Mouse (Mus musculus) midbrain, embryonic 12.5 days (tissue): ENCODE measurements at regions not wholly inside any gene's neighbourhood (a gene's known extent, or its start where the extent isn't known, plus 50 kb on each side); places are given as distances from the start of the nearest gene placed in this dataset.
A peak's percentile ranks its signal among the peaks of the same experiment; 100 is the strongest.

Experiments used
- ATAC-seq: fragments of 200-750 bp; cut with Nextera tagmentation; 2 replicates; pipeline ENCODE4 v1.8.0; 2017; ENCODE audit warnings: low read depth, moderate TSS enrichment, moderate library complexity; ENCODE audit not compliant: low FRiP score
- H3K27ac ChIP-seq: fragments of 300-500 bp; sonication (generic); replicated peaks from 2 replicates; pipeline ENCODE4 v1.5.1; 2016; ENCODE audit warnings: mild to moderate bottlenecking
- H3K27me3 ChIP-seq: fragments of 300-500 bp; sonication (generic); 2 replicates; pipeline ENCODE4 v1.6.1; 2016; ENCODE audit warnings: mild to moderate bottlenecking
- H3K36me3 ChIP-seq: fragments of 300-500 bp; sonication (generic); 2 replicates; pipeline ENCODE4 v1.6.1; 2016
- H3K4me1 ChIP-seq: fragments of 300-500 bp; sonication (generic); 2 replicates; pipeline ENCODE4 v1.6.1; 2016
- H3K4me2 ChIP-seq: fragments of 300-500 bp; sonication (generic); replicated peaks from 2 replicates; pipeline ENCODE4 v1.6.1; 2016; ENCODE audit warnings: mild to moderate bottlenecking, moderate library complexity
- H3K4me3 ChIP-seq: fragments of 300-500 bp; sonication (generic); 2 replicates; pipeline ENCODE4 v1.5.1; 2016; ENCODE audit warnings: mild to moderate bottlenecking
- H3K9ac ChIP-seq: fragments of 300-500 bp; sonication (generic); replicated peaks from 2 replicates; pipeline ENCODE4 v1.6.1; 2016; ENCODE audit warnings: mild to moderate bottlenecking, moderate library complexity
- H3K9me3 ChIP-seq: fragments of 300-500 bp; sonication (generic); 2 replicates; pipeline ENCODE4 v1.6.1; 2016; ENCODE audit warnings: mild to moderate bottlenecking
- WGBS: fragments of 180-500 bp; shearing (Covaris S2); methylation state at CpG from one replicate; pipeline ENCODE4 v1.1.7; 2016; 5-methylcytosine and 5-hydroxymethylcytosine counted together

DNA sequence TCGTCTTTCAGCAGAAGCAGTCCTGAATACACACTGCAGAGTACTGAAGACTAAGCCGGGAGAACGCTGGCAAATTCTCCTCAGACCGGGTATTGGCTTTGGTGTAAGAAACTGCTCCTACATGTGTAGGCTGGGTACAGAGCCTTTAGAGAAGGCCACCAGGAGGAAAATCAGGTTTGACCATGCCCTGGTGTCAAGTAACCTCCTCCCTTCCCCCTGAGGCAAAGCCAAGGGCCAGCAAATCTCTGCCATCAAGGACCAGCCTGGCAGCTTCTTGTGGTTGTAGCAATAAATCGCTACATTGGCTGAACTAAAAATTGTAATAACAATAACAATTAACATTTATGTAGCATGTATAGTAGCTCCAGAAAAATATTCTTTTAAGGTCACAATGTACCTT lies 237.8 kb downstream of the Snx10 start:
- no peak for ATAC-seq
- WGBS, result 86% methylated on average over 5 of the region's 5 CpGs

DNA sequence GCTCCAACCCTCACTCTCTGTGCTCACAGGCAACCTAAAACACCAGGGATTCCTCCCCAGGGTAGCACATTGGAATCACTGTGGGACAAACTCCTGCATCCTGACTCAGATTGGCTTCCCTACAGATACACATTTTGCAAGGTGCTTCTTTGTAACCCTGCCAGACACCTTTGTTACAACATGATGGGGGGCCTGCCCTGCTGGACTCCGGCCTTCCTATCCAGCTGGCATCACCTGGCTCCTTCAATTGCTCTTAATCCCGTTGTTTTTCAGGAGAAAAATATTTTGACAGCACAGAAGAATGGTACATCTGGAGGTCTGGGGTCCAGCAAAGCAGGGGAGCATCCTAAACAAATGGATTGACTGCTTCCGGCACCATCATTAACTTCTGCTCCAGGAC lies 242.8 kb downstream of the Snx10 start:
- Histone ChIP-seq H3K9ac (no peak overlapping the region), H3K4me2 (no peak overlapping the region), H3K36me3 (no peaks in the 10 kb centered on the region), H3K27ac (peak overlapping the region; percentile 46), H3K27me3 (peaks cover 13% of the 10 kb centered on the region), H3K4me1 (peaks cover 18% of the 10 kb centered on the region), H3K4me3 (no peak overlapping the region), H3K9me3 (no peaks in the 10 kb centered on the region)
- ATAC-seq, result no peak
- WGBS, result 28% methylated on average over 3 of the region's 3 CpGs

More for the DNA sequence above, 237.8 kb downstream of the Snx10 start:
- H3K36me3 ChIP-seq, result no peaks in the 10 kb centered on the region
- no peak overlapping the region for H3K4me2 ChIP-seq
- H3K27ac ChIP-seq, result no peak overlapping the region
- peaks cover 3% of the 10 kb centered on the region for H3K4me1 ChIP-seq
- no peak overlapping the region for H3K9ac ChIP-seq
- no peaks in the 10 kb centered on the region for H3K9me3 ChIP-seq
- peaks cover 3% of the 10 kb centered on the region; the same call in 1 of the 2 replicates for H3K27me3 ChIP-seq
- H3K4me3 ChIP-seq, result no peak overlapping the region

DNA sequence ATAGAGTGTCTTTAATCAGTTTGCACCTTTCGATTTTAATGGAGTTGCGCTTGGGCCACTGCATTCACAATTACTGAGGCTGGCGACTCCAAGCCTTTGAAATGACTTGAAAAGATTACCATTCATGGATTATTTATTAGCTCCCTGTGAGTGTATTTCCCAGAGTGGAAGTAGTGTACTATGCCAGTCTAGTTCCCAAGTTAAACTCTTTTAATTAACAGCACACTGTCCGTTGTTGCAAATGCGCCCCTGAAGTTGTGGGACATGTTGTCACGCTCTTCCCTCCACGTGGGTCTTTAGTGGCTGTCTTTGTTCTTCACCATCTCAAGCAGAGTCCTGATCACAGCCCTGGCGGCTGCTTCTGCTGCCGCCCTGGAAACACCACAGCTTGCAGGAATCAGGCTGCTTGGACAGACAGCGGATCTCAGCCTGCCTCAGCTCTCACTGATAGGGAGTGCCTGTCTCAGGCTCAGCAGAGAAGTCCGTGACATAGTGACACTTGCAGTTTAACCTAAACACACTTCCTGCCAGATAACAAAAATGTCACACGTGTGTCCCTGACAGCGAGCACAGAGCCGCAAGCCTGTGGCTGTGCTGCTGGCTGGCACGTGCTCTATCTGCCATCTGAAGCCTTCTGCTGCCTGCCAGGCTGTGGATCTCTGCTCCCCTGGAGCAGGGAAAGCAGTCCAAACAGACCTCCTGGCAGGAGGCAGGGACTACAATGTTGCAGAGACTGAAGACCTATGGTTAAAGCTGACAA lies 244.1 kb downstream of the Snx10 start:
- H3K4me3 ChIP-seq, result peak overlapping the region; percentile 26
- no peaks in the 10 kb centered on the region for H3K36me3 ChIP-seq
- H3K4me1 ChIP-seq, result peaks cover 18% of the 10 kb centered on the region
- H3K4me2 ChIP-seq, result peak overlapping the region; percentile 53
- H3K27me3 ChIP-seq, result peaks cover 13% of the 10 kb centered on the region
- peak overlapping the region; percentile 43; the same call in 1 of the 2 replicates for H3K9ac ChIP-seq
- peak overlapping the region; percentile 87 for H3K27ac ChIP-seq
- H3K9me3 ChIP-seq, result no peaks in the 10 kb centered on the region
- 1% methylated on average over 15 of the region's 15 CpGs for WGBS
- ATAC-seq, result peak; percentile 80

DNA sequence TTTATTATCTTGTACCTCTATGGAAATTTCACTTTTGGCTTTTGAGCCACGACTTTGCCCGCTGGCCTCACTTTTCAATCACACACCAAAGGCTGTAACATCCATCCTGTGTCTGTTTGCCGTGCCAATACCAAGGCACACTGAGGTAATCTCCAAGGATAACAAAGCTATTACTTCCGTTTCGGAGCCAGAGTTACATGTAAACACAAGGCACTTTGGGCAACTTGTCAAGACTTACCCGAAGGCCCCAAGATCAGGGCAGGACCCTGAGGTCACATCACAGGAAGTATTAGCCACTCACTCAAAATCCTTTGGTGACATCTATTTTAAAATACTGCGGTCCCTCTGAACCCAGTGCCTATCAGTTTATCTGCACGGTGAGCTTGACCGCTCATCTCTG lies 241.3 kb downstream of the Skap2 start:
- Histone ChIP-seq H3K4me3 (no peak overlapping the region), H3K4me2 (no peak overlapping the region), H3K4me1 (peaks cover 18% of the 10 kb centered on the region), H3K9me3 (no peaks in the 10 kb centered on the region), H3K36me3 (no peaks in the 10 kb centered on the region), H3K27me3 (peaks cover 13% of the 10 kb centered on the region), H3K27ac (no peak overlapping the region), H3K9ac (no peak overlapping the region)
- ATAC-seq, result no peak
- 91% methylated on average over 9 of the region's 9 CpGs for WGBS

DNA sequence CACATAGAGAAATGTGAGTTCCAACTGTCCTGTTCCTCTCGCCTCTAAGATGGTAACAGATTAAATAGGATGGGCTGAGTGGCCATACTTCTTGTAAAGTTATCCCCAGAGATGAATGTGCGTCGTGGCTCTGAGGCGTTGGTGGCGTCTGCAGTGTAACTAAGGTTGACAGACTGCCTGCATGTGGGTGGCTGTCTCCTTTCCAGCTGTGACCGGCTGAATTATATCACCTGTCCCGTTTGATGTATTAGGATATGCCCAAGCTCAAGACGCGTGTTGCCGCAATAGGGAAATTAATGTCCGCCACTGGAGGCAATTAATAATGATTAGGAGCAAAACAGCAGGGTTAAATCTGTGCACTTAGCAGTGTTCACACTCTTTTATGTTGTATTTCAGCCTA lies 240.9 kb downstream of the Skap2 start:
- ATAC-seq, result no peak
- Histone ChIP-seq H3K4me1 (peaks cover 16% of the 10 kb centered on the region), H3K36me3 (no peaks in the 10 kb centered on the region), H3K9me3 (no peaks in the 10 kb centered on the region), H3K4me3 (no peak overlapping the region), H3K9ac (no peak overlapping the region), H3K4me2 (no peak overlapping the region), H3K27me3 (peaks cover 11% of the 10 kb centered on the region), H3K27ac (no peak overlapping the region)
- 89% methylated on average over 11 of the region's 11 CpGs for WGBS

DNA sequence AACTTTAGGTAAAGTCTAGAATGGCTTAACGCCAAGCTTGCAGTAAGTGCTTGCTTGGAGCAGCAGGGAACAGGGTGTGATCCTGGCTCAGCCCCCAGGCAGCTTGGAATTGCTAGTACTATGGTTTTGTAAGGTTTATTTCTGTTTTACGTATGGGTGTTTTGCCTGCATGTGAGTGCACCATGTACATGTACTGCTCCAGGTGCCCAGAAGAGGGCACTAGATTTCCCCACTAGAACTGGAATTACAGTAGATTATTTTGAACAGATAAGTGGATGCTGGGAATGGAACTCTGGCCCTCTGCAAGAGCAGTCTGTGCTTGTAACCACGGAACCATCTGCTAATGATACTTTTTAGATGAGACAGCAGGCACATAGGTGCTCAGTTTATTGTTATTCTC lies 237.6 kb downstream of the Skap2 start:
- no peak overlapping the region for H3K27ac ChIP-seq
- no peaks in the 10 kb centered on the region for H3K36me3 ChIP-seq
- 80% methylated on average over 3 of the region's 3 CpGs for WGBS
- no peak overlapping the region for H3K9ac ChIP-seq
- no peaks in the 10 kb centered on the region for H3K9me3 ChIP-seq
- no peaks in the 10 kb centered on the region for H3K27me3 ChIP-seq
- H3K4me2 ChIP-seq, result no peak overlapping the region
- H3K4me1 ChIP-seq, result no peaks in the 10 kb centered on the region
- no peak overlapping the region for H3K4me3 ChIP-seq
- ATAC-seq, result no peak

DNA sequence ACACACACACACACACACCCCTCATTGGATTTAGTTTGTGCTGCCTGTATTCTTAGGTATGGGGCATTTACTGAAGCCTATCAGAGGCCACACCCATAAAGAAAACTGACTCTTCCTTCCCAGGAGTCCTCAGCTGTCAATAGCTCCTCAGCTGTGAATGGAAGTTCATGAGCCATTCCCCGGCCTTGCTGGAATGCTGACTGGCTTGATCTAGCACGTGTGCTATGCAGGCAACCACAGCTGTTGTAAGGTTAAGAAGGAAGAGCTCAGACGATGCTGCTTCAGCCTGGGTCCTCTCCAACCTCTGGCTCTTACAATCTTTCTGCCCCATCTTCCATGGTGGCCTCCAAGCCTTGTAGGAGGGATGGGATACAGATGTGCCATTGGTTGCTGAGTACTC lies 226.7 kb downstream of the Skap2 start:
- H3K27me3 ChIP-seq, result no peaks in the 10 kb centered on the region
- H3K9ac ChIP-seq, result no peak overlapping the region
- ATAC-seq, result no peak
- no peaks in the 10 kb centered on the region for H3K4me1 ChIP-seq
- no peaks in the 10 kb centered on the region for H3K36me3 ChIP-seq
- 66% methylated on average over 3 of the region's 3 CpGs for WGBS
- no peaks in the 10 kb centered on the region for H3K9me3 ChIP-seq
- no peak overlapping the region for H3K4me3 ChIP-seq
- H3K27ac ChIP-seq, result no peak overlapping the region
- H3K4me2 ChIP-seq, result no peak overlapping the region

DNA sequence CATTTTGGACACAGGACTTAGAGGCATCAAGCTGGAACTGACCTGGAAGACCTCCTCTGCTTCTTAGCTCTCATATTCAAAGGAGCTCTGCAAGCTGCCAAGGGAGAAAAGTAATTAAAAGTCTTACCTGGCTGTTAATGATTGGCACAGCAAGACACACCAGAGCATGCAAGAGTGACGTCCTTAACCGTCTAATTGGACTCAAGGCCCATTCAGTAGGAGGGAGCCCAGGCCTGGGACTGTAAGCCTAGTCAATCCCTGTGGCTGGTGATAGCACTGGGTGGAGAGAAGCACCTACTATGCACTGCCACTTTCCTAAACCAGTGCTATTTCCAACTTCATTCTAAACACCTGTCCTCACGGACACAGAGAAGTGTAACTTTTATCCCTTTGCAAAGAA lies 225.5 kb downstream of the Skap2 start:
- Histone ChIP-seq H3K4me1 (no peaks in the 10 kb centered on the region), H3K27me3 (no peaks in the 10 kb centered on the region), H3K9ac (no peak overlapping the region), H3K9me3 (no peaks in the 10 kb centered on the region), H3K4me3 (no peak overlapping the region), H3K36me3 (no peaks in the 10 kb centered on the region), H3K4me2 (no peak overlapping the region), H3K27ac (no peak overlapping the region)
- ATAC-seq, result no peak
- WGBS, result 72% methylated on average over 3 of the region's 3 CpGs

DNA sequence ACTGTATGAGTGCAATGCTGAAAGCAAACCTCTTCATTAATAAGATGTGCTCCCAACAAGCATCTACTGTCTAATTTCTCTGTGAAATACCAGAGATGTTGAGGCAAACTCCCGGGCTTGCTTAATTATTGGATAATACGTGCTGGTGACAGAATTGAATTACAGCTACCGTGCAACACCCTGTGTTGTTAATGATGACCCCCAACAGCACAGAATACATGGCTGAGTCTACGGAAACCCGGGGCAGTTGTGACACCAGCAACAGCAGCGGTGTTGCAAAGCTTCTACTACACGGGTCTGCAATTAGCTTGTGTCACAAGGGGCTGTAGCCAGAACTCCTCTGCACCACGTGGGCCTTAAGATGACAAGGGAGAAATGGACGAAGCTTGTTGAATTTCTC lies 224.2 kb downstream of the Skap2 start:
- Histone ChIP-seq H3K9me3 (no peaks in the 10 kb centered on the region), H3K4me3 (no peak overlapping the region), H3K4me1 (no peaks in the 10 kb centered on the region), H3K27ac (no peak overlapping the region), H3K36me3 (no peaks in the 10 kb centered on the region), H3K27me3 (no peaks in the 10 kb centered on the region), H3K9ac (no peak overlapping the region), H3K4me2 (no peak overlapping the region)
- ATAC-seq, result no peak
- 86% methylated on average over 9 of the region's 9 CpGs for WGBS

DNA sequence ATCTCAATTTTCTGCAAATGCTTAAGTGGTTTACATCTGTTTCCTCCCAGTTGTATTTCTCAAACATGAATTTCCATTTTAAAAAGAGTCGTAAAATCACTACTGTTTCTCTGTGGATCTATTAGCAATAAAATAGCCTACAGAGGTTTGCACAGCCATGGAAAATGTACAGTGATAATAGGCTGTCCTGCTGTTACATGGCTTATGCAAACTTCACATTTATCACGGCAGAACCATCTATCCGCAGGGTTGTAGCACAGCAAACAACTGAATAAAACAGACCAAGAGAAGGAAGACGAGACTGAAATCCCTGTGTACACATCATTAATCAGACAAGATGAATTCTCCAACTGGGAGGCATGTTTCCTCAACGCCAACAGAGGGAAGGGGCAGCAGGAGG lies 222.1 kb downstream of the Skap2 start:
- H3K9ac ChIP-seq, result no peak overlapping the region
- 69% methylated on average over 5 of the region's 5 CpGs for WGBS
- no peaks in the 10 kb centered on the region for H3K9me3 ChIP-seq
- H3K27ac ChIP-seq, result no peak overlapping the region; the same call in 1 of the 2 replicates
- no peaks in the 10 kb centered on the region for H3K36me3 ChIP-seq
- ATAC-seq, result no peak
- no peak overlapping the region for H3K4me2 ChIP-seq
- H3K4me1 ChIP-seq, result no peaks in the 10 kb centered on the region
- no peaks in the 10 kb centered on the region for H3K27me3 ChIP-seq
- no peak overlapping the region for H3K4me3 ChIP-seq

DNA sequence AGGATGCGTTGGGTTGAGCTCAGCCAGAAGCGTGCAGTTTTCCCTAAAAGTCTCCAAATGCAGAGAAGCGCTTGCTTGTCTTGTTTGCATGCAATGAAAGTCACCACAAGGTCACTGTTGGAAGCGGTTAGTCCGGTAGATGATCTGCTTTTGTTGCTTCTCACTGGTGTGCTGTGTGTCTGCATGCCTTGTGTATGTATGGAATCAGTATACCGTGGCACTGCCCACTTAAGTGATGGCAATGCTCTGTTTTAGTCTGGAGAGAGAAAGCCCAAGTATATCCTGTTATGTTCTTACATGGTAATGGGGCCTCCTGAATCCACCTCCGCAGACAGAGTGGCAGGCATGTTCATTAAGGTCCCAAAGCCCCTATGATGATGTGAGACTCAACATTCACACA lies 221.7 kb downstream of the Skap2 start:
- no peak for ATAC-seq
- Histone ChIP-seq H3K4me1 (no peaks in the 10 kb centered on the region), H3K4me2 (no peak overlapping the region), H3K27me3 (no peaks in the 10 kb centered on the region), H3K27ac (peak overlapping the region; percentile 21; the same call in 1 of the 2 replicates), H3K4me3 (no peak overlapping the region), H3K36me3 (no peaks in the 10 kb centered on the region), H3K9me3 (no peaks in the 10 kb centered on the region), H3K9ac (no peak overlapping the region)
- 86% methylated on average over 7 of the region's 7 CpGs for WGBS

DNA sequence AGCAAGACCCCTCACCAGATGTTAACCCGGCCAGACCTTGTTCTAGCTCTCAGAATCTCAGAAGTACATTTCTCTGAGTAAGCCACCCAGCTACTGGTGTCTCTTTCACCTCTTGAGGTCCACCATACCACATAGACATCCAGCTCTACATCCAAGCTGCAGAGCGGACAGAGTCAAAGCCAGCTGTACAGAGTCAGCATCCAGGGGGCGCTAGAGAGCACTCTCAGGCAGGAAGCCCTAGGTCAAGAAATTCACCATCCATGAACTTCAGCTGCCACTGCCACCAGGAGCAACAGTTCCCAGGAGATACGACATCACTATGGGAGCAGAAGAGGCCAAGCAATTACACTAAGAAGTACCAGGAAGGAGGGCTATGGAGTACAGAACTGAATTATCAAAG lies 217.0 kb downstream of the Skap2 start:
- Histone ChIP-seq H3K36me3 (no peaks in the 10 kb centered on the region), H3K4me1 (no peaks in the 10 kb centered on the region), H3K27ac (no peak overlapping the region), H3K9me3 (no peaks in the 10 kb centered on the region), H3K9ac (no peak overlapping the region), H3K4me2 (no peak overlapping the region), H3K4me3 (no peak overlapping the region), H3K27me3 (no peaks in the 10 kb centered on the region)
- no peak for ATAC-seq
- 55% methylated on average over 4 of the region's 4 CpGs for WGBS
